Mouse (Mus musculus) hematopoietic stem cell, adult 5-6 weeks (primary cell): ENCODE data around the gene Myadm. TPM values are rescaled to one million over a fixed set of nuclear protein-coding genes. Genes with fewer than 3 reads are reported as not detected.
"Not testable (repeated sequence)": the region's sequence is repeated elsewhere in the genome, so short reads cannot be mapped to it uniquely, and the experiment has no call there.

Experiments used
- ATAC-seq, 2 experiments: fragments of 125-278 bp in 1 of 2; replicated peaks in 1 of 2; 2 replicates each; pipeline ENCODE4 v1.8.0; 2016 to 2017; ENCODE audit warnings: inconsistent platforms in 2 of 2, mild to moderate bottlenecking in 2 of 2, moderate number of reproducible peaks in 2 of 2, low read depth in 1 of 2, moderate TSS enrichment in 1 of 2; ENCODE audit not compliant: low FRiP score in 2 of 2, poor library complexity in 2 of 2, severe bottlenecking in 2 of 2, insufficient read depth in 1 of 2, low TSS enrichment in 1 of 2
- total RNA-seq: library from RNA; stranded (forward); fragments of 172-1452, 232-1000 nt; gene quantifications from 2 replicates; pipeline ENCODE4 v1.2.3, GENCODE M21; 2017

Myadm gene
- total RNA-seq, 1 experiment from 2014 or later, result 9.2 TPM

DNA sequence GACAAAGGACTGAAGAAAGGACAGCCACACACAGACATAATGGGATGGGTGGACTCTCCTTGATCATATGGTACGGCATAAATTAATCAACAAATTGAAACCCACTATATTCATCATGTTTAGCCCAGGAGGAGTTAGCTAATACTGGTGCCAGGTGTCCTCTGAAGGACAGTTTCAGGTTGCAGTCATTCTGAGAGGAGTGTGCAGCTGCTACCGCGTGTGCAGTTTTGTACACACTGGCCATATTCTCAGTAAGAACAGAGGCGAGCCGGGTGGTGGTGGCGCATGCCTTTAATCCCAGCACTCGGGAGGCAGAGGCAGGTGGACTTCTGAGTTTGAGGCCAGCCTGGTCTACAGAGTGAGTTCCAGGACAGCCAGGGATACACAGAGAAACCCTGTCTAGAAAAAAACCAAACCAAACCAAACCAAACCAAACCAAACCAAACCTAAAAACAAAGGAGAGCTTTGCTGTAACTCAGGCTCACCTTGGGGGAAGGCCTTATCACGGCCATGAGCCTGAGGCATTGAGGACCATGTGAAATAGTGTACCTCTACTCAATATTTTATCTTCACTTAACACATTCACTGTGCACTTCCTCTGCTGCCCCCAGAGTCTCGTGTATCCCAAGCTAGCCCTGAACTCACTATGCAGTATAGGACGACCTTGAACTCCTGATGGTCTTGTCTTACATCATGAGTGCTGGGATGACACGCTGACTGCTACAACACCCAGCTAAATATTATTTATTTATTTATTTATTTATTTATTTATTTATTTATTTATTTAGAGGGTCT, 5.6 kb upstream of the Myadm start:
- no peak for ATAC-seq

DNA sequence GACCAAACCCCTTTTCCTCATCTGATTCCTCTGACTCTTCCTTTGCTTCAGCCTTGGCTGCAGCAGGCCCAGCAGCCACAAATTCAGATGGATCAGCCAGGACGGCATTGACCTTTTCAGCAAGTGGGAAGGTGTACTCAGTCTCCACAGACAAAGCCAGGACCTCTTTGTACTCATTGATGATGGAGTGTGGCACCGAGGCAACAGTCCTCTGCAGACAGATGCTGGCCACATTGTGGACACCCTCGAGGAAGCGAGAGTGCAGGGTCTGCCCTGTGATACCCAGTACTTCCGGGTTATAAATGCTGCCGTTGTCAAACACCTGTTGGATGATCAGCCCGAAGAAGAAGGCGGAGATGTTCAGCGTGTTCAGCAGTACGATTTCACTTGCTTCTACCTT, 4.3 kb upstream of the Myadm start:
- ATAC-seq, result no peak

DNA sequence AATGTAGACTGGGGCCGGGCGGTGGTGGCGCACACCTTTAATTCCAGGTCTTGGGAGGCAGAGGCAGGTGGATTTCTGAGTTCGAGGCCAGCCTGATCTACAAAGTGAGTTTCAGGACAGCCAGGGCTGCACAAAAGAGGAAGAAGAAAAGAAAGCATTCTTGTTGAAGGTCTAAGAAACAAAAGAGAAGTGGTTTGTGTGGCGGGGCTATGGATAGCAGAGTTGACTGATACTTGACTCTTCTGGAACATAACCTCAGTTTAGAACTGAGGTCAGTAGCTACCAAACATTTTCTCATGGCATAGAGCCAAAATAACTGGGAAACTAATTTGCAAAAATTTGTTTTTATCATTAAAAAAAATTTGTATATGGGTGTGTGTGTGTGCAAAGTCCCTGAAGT, 2.8 kb upstream of the Myadm start:
- 0 out of 4 replicates have a peak, but pooled peaks of 1 of the 2 experiments have one; percentile 22 for ATAC-seq

DNA sequence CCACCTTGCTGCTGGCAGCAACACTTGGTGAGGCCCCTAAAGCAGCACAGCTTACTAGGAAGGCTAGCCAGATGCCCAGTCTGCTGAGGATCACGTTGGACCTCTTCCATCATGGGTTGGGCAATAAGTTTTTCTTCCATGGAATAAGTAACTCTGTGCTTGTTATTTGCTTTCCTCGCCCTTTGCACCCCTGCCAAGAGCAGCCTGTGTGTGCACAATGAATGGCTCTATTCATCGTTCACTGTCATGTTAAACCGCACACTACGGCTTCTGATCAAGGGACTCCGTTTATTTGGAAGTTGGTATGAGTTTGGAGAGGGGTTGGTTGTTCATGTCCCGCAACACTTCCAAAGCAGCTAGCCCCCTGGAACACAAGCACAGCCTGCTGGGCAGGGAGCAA, 1.7 kb upstream of the Myadm start:
- ATAC-seq, result no peak

DNA sequence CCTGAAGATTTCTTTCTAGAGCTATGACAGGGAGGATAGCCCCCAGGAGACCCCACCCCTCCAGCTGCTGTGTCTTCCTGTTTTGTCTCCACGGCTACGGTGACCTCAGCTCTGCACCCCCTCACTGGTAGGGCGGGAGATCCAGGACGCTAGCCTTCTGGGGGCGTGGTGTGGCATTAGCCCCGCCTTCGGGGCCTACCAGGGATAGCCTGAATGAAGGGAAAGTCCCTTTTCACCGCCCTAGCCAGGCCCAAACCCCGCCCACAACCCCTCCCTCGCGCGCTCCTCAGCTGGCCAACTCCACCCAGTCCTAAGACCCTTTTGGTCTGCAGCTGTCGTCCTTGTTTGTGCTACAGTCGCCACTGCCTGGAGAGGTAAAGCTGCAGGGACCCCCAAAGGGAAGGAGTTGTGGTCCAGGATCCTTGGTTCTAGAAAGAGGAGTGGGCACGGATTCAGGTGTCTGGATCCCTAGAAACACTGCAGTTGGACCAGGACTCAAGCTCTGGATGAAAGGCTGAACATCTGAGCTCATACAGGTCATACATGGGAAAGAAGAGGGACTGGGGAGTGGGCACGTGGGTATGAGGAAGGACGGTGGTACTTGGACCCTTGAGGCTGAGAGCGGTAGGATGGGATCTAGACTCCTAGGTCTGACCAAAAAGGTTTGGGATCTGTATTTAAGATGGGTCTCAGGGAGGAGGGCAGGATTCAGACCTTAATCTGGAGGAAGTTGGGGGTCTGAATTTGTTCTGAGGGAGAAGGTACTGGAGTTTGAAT, 1.6 kb downstream of the Myadm start:
- peak; percentile 80 to 83 for ATAC-seq

DNA sequence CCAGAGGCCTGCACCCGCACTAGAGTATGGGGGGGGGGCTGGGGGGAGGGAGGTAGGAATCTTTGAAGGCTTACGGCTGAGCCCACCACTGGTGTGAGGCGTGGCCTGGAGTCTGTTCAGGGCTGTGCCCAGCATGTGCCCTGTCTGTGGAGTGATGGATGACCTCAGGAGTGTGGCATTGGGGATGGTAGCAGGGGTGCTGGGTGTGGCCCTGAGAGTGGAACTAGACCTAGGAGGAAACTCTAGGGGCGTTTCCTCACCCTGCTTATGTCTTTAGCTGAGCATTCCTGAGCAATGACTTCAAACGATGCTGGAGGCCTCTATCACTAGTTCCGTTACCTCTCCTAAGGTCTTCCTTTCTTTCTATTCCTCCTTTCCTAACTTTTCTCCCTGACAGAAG, 2.3 kb downstream of the Myadm start:
- no peak for ATAC-seq

DNA sequence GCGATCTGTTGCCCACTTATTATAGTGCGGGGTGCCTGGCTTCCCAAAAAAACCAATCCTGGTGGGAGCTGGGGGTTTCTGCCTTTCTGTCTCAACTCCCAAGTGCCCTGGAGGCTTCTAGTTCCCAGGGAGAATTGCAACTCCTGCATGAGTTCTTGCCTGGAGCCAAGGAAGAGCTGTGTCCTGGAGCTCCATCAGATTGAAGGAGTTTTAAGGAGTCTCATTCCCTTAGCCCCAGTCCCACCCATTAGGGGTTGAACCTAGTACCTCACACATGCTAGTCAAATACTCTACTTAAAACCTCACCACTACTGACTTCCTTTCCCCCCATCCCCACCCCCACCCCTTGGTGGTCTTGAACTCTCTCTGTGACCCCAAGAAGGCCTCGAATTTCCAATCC, 2.9 kb downstream of the Myadm start:
- no peak for ATAC-seq

DNA sequence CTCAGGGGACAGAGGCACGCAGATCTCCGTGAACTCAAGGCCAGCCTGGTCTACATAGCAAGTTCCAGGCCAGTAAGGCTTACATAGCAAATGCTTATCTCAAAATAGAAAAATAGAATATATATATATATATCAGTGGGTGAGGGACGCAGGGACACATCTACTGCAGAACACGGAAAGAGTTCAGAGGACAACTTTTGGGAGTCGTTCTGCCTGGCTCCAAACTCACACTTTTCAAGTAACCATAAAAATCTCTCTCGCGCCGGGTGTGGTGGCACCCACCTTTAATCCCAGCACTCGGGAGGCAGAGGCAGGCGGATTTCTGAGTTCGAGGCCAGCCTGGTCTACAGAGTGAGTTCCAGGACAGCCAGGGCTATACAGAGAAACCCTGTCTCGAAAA, 3.4 kb downstream of the Myadm start:
- not testable (repeated sequence) for ATAC-seq

DNA sequence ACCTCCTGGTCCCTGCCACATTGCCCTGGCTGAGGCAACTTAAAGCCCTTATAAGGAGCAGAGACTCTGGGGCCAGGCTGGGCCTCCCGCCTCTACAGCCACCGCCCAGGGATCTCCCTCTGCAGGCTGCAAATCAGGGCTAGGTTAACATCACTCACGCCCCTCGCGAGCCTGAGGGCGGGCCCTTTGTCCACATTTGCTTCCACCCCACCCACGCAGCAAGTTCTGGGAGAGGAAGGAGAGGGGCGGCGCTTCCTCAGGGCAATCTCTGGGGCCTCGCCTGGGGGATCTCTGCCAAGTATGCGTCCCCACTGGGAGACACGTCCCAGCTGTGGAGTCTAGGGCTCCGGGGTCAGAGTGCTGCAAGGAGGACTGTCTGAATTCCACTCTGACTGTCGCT, 3.9 kb downstream of the Myadm start:
- peak; percentile 50 to 58 for ATAC-seq

DNA sequence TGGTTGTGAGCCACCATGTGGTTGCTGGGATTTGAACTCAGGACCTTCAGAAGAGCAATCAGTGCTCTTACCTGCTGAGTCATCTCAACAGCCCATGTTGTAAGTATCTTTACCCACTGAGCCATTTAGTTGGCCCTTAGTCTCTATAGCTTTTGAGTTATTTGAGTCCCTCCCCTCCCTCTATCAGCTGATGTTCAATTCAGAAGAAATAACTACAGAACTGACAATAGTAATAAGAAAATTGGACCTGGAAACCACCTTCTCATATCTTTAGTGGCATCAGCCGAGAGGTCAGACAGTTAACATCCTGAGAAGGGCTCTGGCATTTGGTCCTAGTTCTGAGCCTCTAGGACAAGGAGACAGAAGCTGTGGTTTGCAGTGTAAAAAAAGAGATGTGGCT, 5.9 kb downstream of the Myadm start:
- ATAC-seq, result no peak

DNA sequence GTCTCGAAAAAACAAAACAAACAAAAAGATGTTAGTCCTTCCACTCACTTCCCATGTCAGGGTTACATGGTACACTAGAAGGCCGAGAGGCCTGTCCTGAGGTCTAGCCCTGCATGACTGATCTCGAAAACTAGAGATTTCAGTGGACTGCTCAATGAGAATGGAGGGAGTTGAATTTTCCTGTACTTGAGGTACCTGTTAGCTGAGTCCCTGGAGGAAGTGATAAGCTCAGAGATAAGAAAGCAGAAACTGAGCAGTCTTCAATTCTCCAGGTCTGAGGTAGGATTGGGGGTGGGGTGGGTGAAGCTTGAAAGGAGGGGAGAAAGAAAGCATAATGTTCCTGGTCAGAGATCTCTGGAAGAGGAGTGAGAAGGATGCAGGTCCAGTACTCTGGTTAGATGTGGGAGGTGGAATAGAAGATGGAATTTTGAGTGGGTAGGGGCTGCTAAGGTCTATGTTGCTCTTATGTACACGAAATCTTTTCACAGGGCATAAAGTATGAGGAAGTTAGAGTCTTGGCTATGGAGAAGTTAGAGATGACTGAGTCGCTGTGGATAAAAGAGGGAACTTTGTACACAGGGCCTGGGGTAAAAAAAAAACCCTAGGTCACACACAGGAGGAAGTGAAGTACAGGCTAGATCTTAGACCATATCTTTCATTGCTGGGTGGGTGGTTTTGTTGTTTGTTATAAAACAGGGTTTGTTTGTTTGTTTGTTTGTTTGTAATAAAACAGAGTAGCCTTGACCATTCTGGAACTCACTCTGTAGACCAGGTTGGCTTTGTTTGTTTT, 6.6 kb downstream of the Myadm start:
- ATAC-seq, result peak; percentile 75 to 76

DNA sequence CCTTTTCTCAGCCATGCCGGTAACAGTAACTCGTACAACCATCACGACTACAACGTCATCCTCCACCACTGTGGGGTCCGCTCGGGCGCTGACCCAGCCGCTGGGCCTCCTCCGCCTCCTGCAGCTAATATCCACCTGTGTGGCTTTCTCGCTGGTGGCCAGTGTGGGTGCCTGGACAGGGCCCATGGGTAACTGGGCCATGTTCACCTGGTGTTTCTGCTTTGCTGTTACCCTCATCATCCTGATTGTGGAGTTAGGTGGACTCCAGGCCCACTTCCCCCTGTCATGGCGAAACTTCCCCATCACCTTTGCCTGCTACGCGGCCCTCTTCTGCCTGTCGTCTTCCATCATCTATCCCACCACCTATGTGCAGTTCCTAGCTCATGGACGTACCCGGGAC, 7.8 kb downstream of the Myadm start:
- no peak for ATAC-seq

DNA sequence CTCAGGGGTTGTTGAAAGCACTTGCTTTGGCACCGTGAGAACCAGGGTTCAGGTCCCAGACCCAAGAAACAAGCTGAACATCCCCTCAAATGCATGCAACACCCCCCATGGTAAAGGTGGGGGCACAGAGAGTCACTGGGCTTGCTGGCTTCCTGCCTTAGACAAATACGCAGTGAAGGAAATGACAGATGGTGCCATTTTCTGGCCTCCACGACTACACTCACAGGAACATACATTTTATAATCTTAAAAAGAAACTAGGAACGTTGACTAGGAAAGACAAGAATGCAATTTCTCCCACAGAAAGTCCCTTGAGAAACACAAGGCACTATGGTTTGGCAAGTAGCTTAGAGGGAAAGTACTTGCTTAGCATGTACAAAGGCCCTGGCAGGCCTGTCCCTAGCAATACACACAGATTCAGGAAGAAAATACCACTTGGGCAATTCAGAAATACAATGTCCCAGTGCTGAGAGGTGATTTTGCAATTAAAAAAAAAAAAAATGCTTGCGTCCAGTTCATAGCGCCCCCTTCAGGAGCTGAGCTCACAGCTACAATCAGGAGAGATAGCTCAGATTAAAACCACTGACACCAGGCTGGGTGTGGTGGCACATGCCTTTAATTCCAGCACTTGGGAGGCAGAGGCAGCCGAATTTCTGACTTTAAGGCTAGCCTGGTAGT, 11.2 kb downstream of the Myadm start:
- no peak for ATAC-seq

DNA sequence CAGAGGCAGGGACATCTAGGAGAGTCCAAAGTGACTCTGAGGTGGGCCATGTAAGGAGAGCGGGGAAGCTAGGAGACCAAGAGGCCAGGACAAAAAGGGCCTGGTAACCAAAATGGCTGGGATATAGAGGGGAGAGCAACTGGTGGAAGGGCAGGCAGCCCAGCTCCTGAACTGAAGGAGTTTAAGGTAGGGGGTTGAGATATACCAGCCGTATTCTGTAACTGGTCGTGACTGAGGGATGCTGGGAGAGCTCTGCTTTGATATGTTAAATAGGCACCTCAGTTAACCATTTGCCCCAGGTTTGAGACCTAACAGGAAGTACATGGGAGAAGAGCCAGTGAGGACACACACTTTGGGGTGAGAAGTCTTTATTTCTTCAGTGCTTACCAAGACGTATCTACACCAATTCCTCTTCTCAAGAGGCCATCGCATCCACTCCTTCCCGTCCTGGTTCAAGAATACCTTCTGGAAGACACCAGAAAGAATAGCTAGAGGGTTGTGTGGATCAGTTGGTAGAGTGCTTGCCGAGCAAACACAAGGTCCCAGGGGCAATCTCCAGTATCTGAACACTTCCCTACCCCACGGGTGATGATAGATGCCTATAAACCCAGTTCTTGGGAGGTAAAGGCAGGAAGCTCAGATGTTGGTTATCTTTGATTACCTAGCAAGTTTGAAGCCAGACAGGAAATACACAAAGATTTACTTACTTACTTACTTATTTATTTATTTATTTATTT, 12.2 kb downstream of the Myadm start:
- ATAC-seq, result no peak

DNA sequence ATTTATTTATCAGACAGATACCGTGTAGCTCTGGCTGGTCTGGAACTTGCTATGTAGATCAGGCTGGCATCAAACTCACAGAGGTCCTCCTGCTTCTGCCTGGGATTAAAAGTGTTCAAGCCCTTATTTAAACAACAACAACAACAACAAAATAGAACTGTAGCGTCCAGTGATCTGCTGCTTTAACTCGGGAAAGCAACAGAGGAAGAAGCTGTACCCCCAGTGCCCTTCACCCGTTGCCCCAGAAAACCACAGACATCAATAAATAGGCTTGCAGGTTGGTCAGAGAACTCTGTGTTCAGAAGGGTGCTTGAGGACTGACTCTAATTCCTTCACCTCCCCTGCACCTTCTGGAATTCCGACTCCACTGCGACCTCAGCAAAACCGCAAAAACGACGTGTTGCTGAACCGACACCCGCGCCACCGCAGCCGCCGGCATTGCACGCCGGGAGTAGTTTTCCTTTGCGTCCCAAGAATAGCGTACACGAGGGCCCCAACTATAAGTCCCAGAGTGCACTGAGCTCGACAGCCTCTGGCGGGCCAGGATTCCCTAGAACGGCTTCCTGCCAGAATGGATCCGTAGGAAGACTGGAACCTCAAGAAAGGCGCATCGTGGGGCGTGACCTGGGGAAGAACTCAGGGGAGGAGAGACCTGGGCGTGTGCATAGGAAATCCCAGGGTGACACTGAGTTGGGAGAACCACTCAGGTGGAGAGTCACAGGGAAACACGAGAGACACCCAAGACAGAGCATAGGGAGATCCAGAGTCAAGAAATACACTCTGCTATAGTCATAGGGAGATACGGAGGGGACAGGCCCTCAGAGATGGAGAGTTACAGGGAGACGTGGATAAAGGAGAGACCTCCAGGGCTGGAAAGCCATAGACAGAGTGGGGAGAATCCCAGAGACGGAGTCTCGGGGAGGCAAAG, 13.0 kb downstream of the Myadm start:
- no peak for ATAC-seq
